Mouse (Mus musculus) olfactory bulb, adult 2 months (tissue): ENCODE measurements at regions not wholly inside any gene's neighbourhood (a gene's known extent, or its start where the extent isn't known, plus 50 kb on each side); places are given as distances from the start of the nearest gene placed in this dataset.

Experiments used
- CTCF ChIP-seq: fragments of 200-500 bp; IDR thresholded peaks from 2 replicates; pipeline ENCODE4 v1.5.1; 2012; ENCODE audit warnings: low read depth, mild to moderate bottlenecking, low read length, moderate library complexity; ENCODE audit not compliant: insufficient read depth
- POLR2A ChIP-seq: fragments of 200-500 bp; IDR thresholded peaks from 2 replicates; pipeline ENCODE4 v1.6.1; 2012; ENCODE audit warnings: mild to moderate bottlenecking, low read depth, low read length, moderate library complexity; ENCODE audit not compliant: insufficient read depth

DNA sequence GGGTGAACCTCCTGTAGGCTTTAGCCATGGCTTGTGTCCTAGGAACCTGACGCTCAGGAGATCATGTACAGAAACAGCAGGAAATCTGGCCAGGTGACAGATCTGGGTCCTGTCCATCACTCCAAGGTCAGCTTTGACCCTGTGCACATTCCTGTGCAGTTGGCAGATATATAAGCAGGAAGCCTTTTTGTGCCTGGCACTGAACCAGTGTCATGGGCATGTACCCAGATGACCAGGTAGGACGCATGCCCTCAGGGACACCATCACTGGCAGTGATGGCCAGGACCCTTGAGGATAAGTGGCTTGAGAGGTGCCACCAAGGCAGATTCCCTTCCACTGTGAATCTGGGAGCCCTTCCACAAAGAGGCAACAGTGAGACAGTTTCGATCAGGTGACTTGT is 354.1 kb upstream of the 3110018I06Rik start:
- TF ChIP-seq POLR2A (no peak), CTCF (no peak)
